Mouse (Mus musculus) liver, embryonic 14.5 days (tissue): Measurements from ENCODE around the gene Naglu. TPM values are rescaled to one million over a fixed set of nuclear protein-coding genes. Genes with fewer than 3 reads are reported as not detected.
A peak's percentile ranks its signal among the peaks of the same experiment; 100 is the strongest.

Experiments used
- ATAC-seq: fragments of 200-750 bp; cut with Nextera tagmentation; 2 replicates; pipeline ENCODE4 v1.8.0; 2017; ENCODE audit warnings: moderate number of reproducible peaks, mild to moderate bottlenecking, moderate library complexity; ENCODE audit not compliant: insufficient read depth
- DNase-seq, 3 experiments: peaks; one replicate each; pipeline ENCODE4 v3.0.0-alpha.2; 2012 to 2013; ENCODE audit warnings: low read depth in 3 of 3, low spot score in 3 of 3
- H3K27ac ChIP-seq: fragments of 300-500 bp; sonication (generic); 2 replicates; pipeline ENCODE4 v1.5.1; 2014; ENCODE audit warnings: moderate library complexity, mild to moderate bottlenecking, control low read depth, inconsistent platforms
- H3K27me3 ChIP-seq: fragments of 300-500 bp; sonication (generic); 2 replicates; pipeline ENCODE4 v1.6.1; 2014; ENCODE audit warnings: mild to moderate bottlenecking, low read length, moderate library complexity; ENCODE audit not compliant: control insufficient read depth, insufficient read depth
- H3K36me3 ChIP-seq: fragments of 300-500 bp; sonication (generic); replicated peaks from 2 replicates; pipeline ENCODE4 v1.6.1; 2014; ENCODE audit warnings: low read depth; ENCODE audit not compliant: control insufficient read depth, insufficient read depth
- H3K4me1 ChIP-seq, 2 experiments: fragments of 200-500 bp in 1 of 2; fragments of 300-500 bp in 1 of 2; sonication (generic) in 1 of 2; replicated peaks; 2 replicates each; pipeline ENCODE4 v1.6.1; 2012 to 2014; ENCODE audit warnings: antibody characterized with exemption in 1 of 2, inconsistent platforms in 1 of 2, low read length in 1 of 2; ENCODE audit not compliant: control insufficient read depth in 2 of 2, insufficient read depth in 2 of 2
- H3K4me2 ChIP-seq: fragments of 300-500 bp; sonication (generic); 2 replicates; pipeline ENCODE4 v1.6.1; 2014; ENCODE audit warnings: low read depth, mild to moderate bottlenecking, control low read depth, moderate library complexity
- H3K4me3 ChIP-seq, 2 experiments: fragments of 200-500 bp in 1 of 2; fragments of 300-500 bp in 1 of 2; sonication (generic) in 1 of 2; 2 replicates each; pipeline ENCODE4 v1.5.1; 2012 to 2014; ENCODE audit warnings: low read depth in 2 of 2, low read length in 2 of 2, mild to moderate bottlenecking in 2 of 2, control low read depth in 1 of 2, inconsistent platforms in 1 of 2, moderate library complexity in 1 of 2; ENCODE audit not compliant: insufficient read depth in 1 of 2
- H3K9ac ChIP-seq: fragments of 300-500 bp; sonication (generic); replicated peaks from 2 replicates; pipeline ENCODE4 v1.6.1; 2014; ENCODE audit warnings: mild to moderate bottlenecking, control low read depth, moderate library complexity
- H3K9me3 ChIP-seq: fragments of 300-500 bp; sonication (generic); 2 replicates; pipeline ENCODE4 v1.6.1; 2016; ENCODE audit warnings: low read length, mixed read lengths; ENCODE audit not compliant: control insufficient read depth
- CTCF ChIP-seq: IDR thresholded peaks from 2 replicates; pipeline ENCODE4 v1.5.1; 2016; ENCODE audit warnings: antibody characterized with exemption, low read depth, control low read depth
- EP300 ChIP-seq: IDR thresholded peaks from 2 replicates; pipeline ENCODE4 v1.6.1; 2016; ENCODE audit warnings: antibody characterized with exemption, low read depth
- WGBS: fragments of 180-500 bp; shearing (Covaris S2); extraction: QIAGEN DNeasy Blood & Tissue Kit; methylation state at CpG from one replicate; pipeline ENCODE4 v1.1.7; 2014; ENCODE audit not compliant: insufficient replicate concordance; 5-methylcytosine and 5-hydroxymethylcytosine counted together
- polyA plus RNA-seq, 2 experiments: library from polyadenylated mRNA; depleted of rRNA in 1 of 2; stranded (reverse) in 1 of 2; unstranded in 1 of 2; fragments of >200 nt; fragmentation: Nextera tagmentation in 1 of 2; extraction: Ambion mirVana in 1 of 2; gene quantifications; 2 replicates each; pipeline versions ENCODE4 v1.2.1 to v1.2.3; 2012 to 2014

The Naglu gene
- polyA plus RNA-seq, 2 experiments: 3.4 to 4.3 TPM

DNA sequence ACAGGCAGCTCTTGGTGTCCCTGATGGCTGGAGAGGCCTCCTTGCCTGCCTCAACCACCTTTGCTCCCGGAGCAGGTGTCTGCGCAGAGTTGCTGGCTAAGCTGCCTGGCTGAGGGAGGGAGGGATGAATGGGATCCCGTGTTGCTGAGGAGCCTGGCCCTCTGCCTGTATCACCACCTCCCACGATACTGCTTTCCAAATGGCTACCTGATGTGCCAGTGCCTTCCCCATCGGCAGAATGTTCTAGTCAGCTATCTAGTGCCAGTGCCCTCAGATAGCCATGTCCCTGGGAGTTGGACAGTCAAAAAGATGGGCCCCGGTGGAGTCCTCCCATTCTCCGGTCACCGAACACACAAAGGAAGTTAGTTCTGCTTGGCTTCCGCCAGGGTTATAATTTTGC, 19.5 kb upstream of the Naglu start:
- ATAC-seq (no peak), DNase-seq (no peak)
- Histone ChIP-seq H3K4me3 (no peak overlapping the region), H3K9ac (no peak overlapping the region), H3K9me3 (no peaks in the 10 kb centered on the region), H3K27ac (no peak overlapping the region), H3K36me3 (peaks cover 83% of the 10 kb centered on the region), H3K4me2 (no peak overlapping the region), H3K27me3 (no peaks in the 10 kb centered on the region), H3K4me1 (peaks cover 0 to 6% of the 10 kb centered on the region in 2 experiments; a peak in 2 of 4 replicates)
- no peak for TF ChIP-seq CTCF
- TF ChIP-seq EP300: no peak
- 91% methylated on average over 9 of the region's 9 CpGs for WGBS

DNA sequence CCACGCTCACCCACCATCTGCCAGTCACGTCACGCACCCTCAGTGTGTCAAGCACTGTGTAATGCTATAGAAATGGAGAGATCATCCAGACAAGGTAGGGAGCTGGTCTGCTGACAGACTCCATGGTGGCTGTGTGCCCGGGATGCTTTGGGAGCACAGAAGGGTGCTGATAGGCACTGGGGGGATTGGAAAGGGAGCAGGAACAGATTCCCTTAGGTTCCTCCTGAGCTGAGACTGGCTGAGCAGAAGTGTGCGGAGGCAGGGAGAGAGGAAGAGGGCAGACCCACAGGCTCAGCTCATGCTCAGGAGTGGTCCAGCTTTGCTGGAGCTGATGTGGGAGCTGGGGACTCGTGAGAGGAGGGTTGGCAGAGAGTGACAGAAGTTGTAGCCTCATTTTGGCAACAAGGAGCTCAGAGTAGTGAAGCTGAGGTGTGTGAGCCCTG, 18.7 kb upstream of the Naglu start:
- TF ChIP-seq CTCF: no peak
- no peak for TF ChIP-seq EP300
- H3K36me3 ChIP-seq: peaks cover 82% of the 10 kb centered on the region
- peaks cover 0 to 8% of the 10 kb centered on the region in 2 experiments; a peak in 2 of 4 replicates for H3K4me1 ChIP-seq
- no peak overlapping the region for H3K27ac ChIP-seq
- no peak overlapping the region for H3K4me3 ChIP-seq
- H3K9ac ChIP-seq: no peak overlapping the region
- 85% methylated on average over 6 of the region's 6 CpGs for WGBS
- H3K9me3 ChIP-seq: no peaks in the 10 kb centered on the region
- H3K27me3 ChIP-seq: no peaks in the 10 kb centered on the region
- no peak overlapping the region for H3K4me2 ChIP-seq
- ATAC-seq (no peak), DNase-seq (no peak)

- Histone ChIP-seq H3K27me3 (no peaks in the 10 kb centered on the region), H3K4me2 (no peak overlapping the region), H3K4me3 (no peak overlapping the region), H3K27ac (no peak overlapping the region), H3K9me3 (no peaks in the 10 kb centered on the region), H3K36me3 (peaks cover 82% of the 10 kb centered on the region), H3K4me1 (peaks cover 0 to 4% of the 10 kb centered on the region in 2 experiments; a peak in 1 of 4 replicates), H3K9ac (no peak overlapping the region)
- DNase-seq: no peak
- WGBS: 83% methylated on average over 8 of the region's 8 CpGs
- TF ChIP-seq EP300 (no peak), CTCF (no peak)
- no peak for ATAC-seq
Measured at GRCm38 (mm10) chr11:101051617-101052016, 18.2 kb upstream of the Naglu start.

DNA sequence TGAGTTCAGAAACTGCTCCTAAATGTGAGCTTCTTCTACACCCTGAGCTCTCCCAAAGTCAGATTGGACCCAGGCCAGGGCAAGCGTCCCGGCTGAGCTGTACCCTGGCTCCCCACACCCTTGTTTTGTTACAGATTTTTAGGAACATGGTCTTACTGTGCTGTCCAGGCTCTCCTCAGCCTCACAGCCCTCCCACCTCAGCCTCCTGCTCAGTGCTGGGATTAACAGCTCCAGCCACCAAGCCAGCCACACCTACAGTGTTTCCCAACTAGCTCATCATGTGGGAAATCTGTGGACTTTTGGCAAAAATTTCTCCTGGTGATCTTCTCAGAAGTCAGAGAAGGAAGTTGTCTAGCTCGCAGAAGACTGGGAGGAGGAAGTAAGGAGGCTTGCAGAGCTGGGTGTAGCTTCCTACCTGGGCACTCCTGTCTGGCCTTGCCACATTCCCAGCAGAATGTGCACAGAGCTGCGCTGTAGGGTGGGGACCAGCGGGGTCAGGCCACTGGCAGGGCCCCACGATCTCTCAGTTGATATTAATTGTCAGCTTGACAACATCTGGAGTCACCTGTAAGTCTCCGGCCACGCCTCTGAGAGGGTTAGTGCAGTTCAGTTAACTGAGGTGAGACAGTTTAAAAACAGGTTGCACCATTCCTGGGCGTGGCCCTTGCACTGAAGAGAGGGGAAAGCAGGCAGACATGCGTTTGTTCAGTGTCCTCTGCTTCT, 16.9 kb upstream of the Naglu start:
- H3K9me3 ChIP-seq: no peaks in the 10 kb centered on the region
- peaks cover 79% of the 10 kb centered on the region for H3K36me3 ChIP-seq
- TF ChIP-seq EP300: no peak
- TF ChIP-seq CTCF: no peak

GRCm38 (mm10) chr11:101053974-101054373, 15.8 kb upstream of the Naglu start:
- WGBS: 100% methylated on average over 1 of the region's 1 CpGs
- H3K9me3 ChIP-seq: no peaks in the 10 kb centered on the region
- TF ChIP-seq CTCF: peak; percentile 80
- no peak for TF ChIP-seq EP300
- peaks cover 69% of the 10 kb centered on the region for H3K36me3 ChIP-seq
- ATAC-seq (no peak), DNase-seq (no peak)
- no peak overlapping the region for H3K4me2 ChIP-seq
- H3K27me3 ChIP-seq: no peaks in the 10 kb centered on the region
- H3K27ac ChIP-seq: no peak overlapping the region
- H3K9ac ChIP-seq: no peak overlapping the region
- H3K4me1 ChIP-seq: peaks cover 0 to 7% of the 10 kb centered on the region in 2 experiments; a peak in 2 of 4 replicates
- H3K4me3 ChIP-seq: no peak overlapping the region

More for the DNA sequence above, 16.9 kb upstream of the Naglu start:
- ATAC-seq (no peak), DNase-seq (no peak)
- Histone ChIP-seq H3K27ac (no peak overlapping the region), H3K9ac (no peak overlapping the region), H3K4me3 (no peak overlapping the region), H3K27me3 (no peaks in the 10 kb centered on the region), H3K4me1 (peaks cover 0 to 4% of the 10 kb centered on the region in 2 experiments; a peak in 1 of 4 replicates), H3K4me2 (no peak overlapping the region)
- 71% methylated on average over 10 of the region's 10 CpGs for WGBS
